Comparison of ENCODE assay signal across 8 mouse cellular contexts in the genomic region with DNA sequence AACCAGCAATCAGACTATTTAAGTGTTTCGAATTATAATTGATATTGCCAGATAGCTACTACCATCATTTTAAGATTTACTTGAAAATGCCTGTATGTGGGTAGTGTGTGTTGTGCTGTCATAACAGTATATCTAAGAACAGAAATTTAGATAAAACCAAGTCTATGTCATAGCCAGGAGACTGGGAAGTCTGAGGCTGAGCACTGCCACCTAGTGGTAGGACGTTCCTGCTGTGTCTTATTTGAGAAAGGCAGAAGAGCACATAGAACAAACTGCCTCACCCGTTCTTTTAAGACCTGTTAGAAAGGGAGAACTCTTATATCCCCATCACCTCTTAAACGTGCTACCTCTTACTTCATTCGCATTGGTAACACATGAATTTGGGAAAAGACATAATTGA.
DNase-seq lines count a peak whose midpoint lies in the region; ATAC-seq and TF ChIP-seq lines count a peak whose summit lies in the region.

No protein-coding gene starts in this region.

- H3K4me2 ChIP-seq in midbrain, embryonic 13.5 days (replicated peaks) = no peak overlapping the region

- H3K4me1 ChIP-seq in cortical plate, adult 2 months (ENCODE audit: control insufficient read depth, insufficient read depth, low read length) = no peaks in the 10 kb centered on the region
- no peaks in the 10 kb centered on the region for H3K4me1 ChIP-seq in midbrain, embryonic 13.5 days (replicated peaks)

- intact Hi-C loops in gastrocnemius, postnatal 14 days (cut with DNase I; ENCODE audit: low total_unique reads) = loop anchor here (10.0 kb wide), 1 partner anchor 262 kb away; no protein-coding TSS in a partner anchor
- intact Hi-C loops in left cerebral cortex, postnatal 4 days (cut with DNase I) = loop anchor here (2.0 to 10.0 kb wide), 2 partner anchors 174 to 592 kb away; no protein-coding TSS in a partner anchor

- peak; percentile 85 for ATAC-seq in midbrain, embryonic 13.5 days

- no peaks in the 10 kb centered on the region for H3K27me3 ChIP-seq in midbrain, embryonic 13.5 days

- peak; percentile 76 to 90 for DNase-seq in heart, adult 18-20 months
- no peak for DNase-seq in heart, adult 11 months
- DNase-seq in gastrocnemius, postnatal 14 days = peak; percentile 77
- DNase-seq in kidney, adult 18-20 months = peak; percentile 76
- peak; percentile 86 for DNase-seq in left cerebral cortex, postnatal 4 days
- DNase-seq in spleen, adult 18-20 months = peak; percentile 51 to 76

- no peak for TF ChIP-seq POLR2A in cortical plate, adult 2 months (IDR thresholded peaks at IDR 0.05; ENCODE audit: extremely low read depth, insufficient read depth, low read length)

- no peak overlapping the region for H3K9ac ChIP-seq in midbrain, embryonic 13.5 days (replicated peaks)

- TF ChIP-seq CTCF in cortical plate, adult 2 months (IDR thresholded peaks at IDR 0.05; ENCODE audit: extremely low read depth, insufficient read depth, low read length) = peak; percentile 91

- no peaks in the 10 kb centered on the region for H3K9me3 ChIP-seq in midbrain, embryonic 13.5 days

- WGBS in midbrain, embryonic 13.5 days = 20% methylated on average over 5 of the region's 5 CpGs

- no peak overlapping the region for H3K27ac ChIP-seq in cortical plate, adult 2 months (ENCODE audit: insufficient read depth, low read length)
- no peak overlapping the region for H3K27ac ChIP-seq in midbrain, embryonic 13.5 days

- no peaks in the 10 kb centered on the region for H3K36me3 ChIP-seq in midbrain, embryonic 13.5 days

- no peak overlapping the region for H3K4me3 ChIP-seq in cortical plate, adult 2 months (ENCODE audit: insufficient read depth, low read length)
- H3K4me3 ChIP-seq in midbrain, embryonic 13.5 days (replicated peaks) = no peak overlapping the region
